Mouse (Mus musculus) intestine, embryonic 16.5 days (tissue): ENCODE data around the gene Ncapd2. TPM values are rescaled to one million over a fixed set of nuclear protein-coding genes. Genes with fewer than 3 reads are reported as not detected.

ENCODE experiments used
- ATAC-seq: fragments of 200-750 bp; cut with Nextera tagmentation; 2 replicates; pipeline ENCODE4 v1.8.0; 2017; ENCODE audit warnings: moderate TSS enrichment, moderate library complexity
- H3K27ac ChIP-seq: fragments of 300-500 bp; sonication (generic); 2 replicates; pipeline ENCODE4 v1.5.1; 2014; ENCODE audit warnings: mild to moderate bottlenecking, low read length
- H3K27me3 ChIP-seq: fragments of 300-500 bp; sonication (generic); replicated peaks from 2 replicates; pipeline ENCODE4 v1.6.1; 2014; ENCODE audit warnings: low read length, control low read depth, mixed read lengths; ENCODE audit not compliant: control insufficient read depth, insufficient read depth
- H3K36me3 ChIP-seq: fragments of 300-500 bp; sonication (generic); 2 replicates; pipeline ENCODE4 v1.6.1; 2014; ENCODE audit warnings: low read length, control low read depth; ENCODE audit not compliant: control insufficient read depth, insufficient read depth
- H3K4me1 ChIP-seq: fragments of 300-500 bp; sonication (generic); 2 replicates; pipeline ENCODE4 v1.6.1; 2014; ENCODE audit warnings: low read length, control low read depth, mixed read lengths; ENCODE audit not compliant: control insufficient read depth, insufficient read depth
- H3K4me2 ChIP-seq: fragments of 300-500 bp; sonication (generic); 2 replicates; pipeline ENCODE4 v1.6.1; 2014; ENCODE audit warnings: low read depth, low read length, control low read depth
- H3K4me3 ChIP-seq: fragments of 300-500 bp; sonication (generic); 2 replicates; pipeline ENCODE4 v1.5.1; 2014; ENCODE audit warnings: mild to moderate bottlenecking, low read length
- H3K9ac ChIP-seq: fragments of 300-500 bp; sonication (generic); 2 replicates; pipeline ENCODE4 v1.6.1; 2014; ENCODE audit warnings: low read depth, low read length
- H3K9me3 ChIP-seq: fragments of 300-500 bp; sonication (generic); 2 replicates; pipeline ENCODE4 v1.6.1; 2016; ENCODE audit warnings: low read length, control low read depth; ENCODE audit not compliant: control insufficient read depth
- WGBS: fragments of 180-500 bp; shearing (Covaris S2); extraction: QIAGEN DNeasy Blood & Tissue Kit; methylation state at CpG from one replicate; pipeline ENCODE4 v1.1.7; 2014; 5-methylcytosine and 5-hydroxymethylcytosine counted together
- polyA plus RNA-seq: library from polyadenylated mRNA; unstranded; fragments of >200 nt; fragmentation: Nextera tagmentation; extraction: Ambion mirVana; gene quantifications from 2 replicates; pipeline ENCODE4 v1.2.1, GENCODE M21; 2015

The Ncapd2 gene
- polyA plus RNA-seq, 1 experiment from 2014 or later = 78.0 TPM

DNA sequence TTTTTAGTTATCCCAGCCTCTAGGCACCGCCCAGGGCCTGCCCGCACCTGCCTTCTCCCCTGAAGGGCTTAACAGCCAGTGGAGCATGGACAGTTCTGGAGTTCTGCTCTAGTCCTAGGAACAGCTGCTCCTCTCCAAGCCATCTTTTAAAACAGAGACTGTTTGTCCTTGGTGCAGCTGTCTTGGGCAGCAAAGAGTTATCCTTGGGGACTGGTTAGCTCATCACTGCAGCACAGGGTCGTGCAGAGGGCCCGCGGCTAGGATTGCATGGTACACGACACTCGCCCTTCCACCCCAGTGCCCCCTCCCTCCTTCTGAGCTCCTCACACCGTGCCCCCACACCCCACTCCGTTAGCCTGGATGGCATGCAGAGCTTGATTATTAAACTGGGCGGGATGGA is 44.2 kb downstream of the Ncapd2 start:
- no peak for ATAC-seq
- Histone ChIP-seq H3K4me1 (peaks cover 42% of the 10 kb centered on the region), H3K9ac (no peak overlapping the region; the same call in 1 of the 2 replicates), H3K4me2 (0 out of 2 replicates have a peak overlapping the region, but pooled peaks have one; percentile 75), H3K36me3 (0 out of 2 replicates have a peak, but pooled peaks cover 2% of the 10 kb centered on the region), H3K27ac (0 out of 2 replicates have a peak overlapping the region, but pooled peaks have one; percentile 18), H3K4me3 (no peak overlapping the region), H3K27me3 (no peaks in the 10 kb centered on the region), H3K9me3 (no peaks in the 10 kb centered on the region)
- 57% methylated on average over 10 of the region's 10 CpGs for WGBS

GRCm38 (mm10) chr6:125146797-125147196 is 44.7 kb downstream of the Ncapd2 start:
- no peaks in the 10 kb centered on the region for H3K27me3 ChIP-seq
- peaks cover 42% of the 10 kb centered on the region for H3K4me1 ChIP-seq
- 83% methylated on average over 4 of the region's 4 CpGs for WGBS
- ATAC-seq = no peak
- peak overlapping the region; percentile 6; the same call in 1 of the 2 replicates for H3K4me3 ChIP-seq
- peaks cover 5% of the 10 kb centered on the region; the same call in 1 of the 2 replicates for H3K36me3 ChIP-seq
- H3K27ac ChIP-seq = 0 out of 2 replicates have a peak overlapping the region, but pooled peaks have one; percentile 18
- 0 out of 2 replicates have a peak overlapping the region, but pooled peaks have one; percentile 14 for H3K9ac ChIP-seq
- H3K9me3 ChIP-seq = no peaks in the 10 kb centered on the region
- peak overlapping the region; percentile 75 for H3K4me2 ChIP-seq

DNA sequence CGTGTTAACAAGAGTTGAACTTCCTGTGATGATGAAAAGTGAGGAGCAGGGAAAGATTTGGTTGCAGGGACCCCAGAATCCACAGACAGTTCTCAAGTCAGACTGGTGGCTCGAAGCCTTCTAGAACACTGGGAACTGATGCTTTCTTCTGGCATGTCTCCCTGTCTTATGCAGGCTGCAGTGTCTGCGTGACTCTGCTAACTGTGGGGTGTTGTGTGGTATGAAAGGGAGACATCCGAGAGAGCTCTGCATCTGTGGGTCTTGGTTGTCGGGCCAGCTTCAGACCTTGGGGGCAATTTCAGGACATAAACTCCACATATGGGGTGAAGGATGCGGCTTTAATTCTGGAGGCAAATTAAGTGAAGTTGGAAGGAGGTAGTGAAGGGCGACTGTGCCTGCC is 45.4 kb downstream of the Ncapd2 start:
- Histone ChIP-seq H3K9ac (peak overlapping the region; percentile 79), H3K4me2 (peak overlapping the region; percentile 75), H3K9me3 (no peaks in the 10 kb centered on the region), H3K36me3 (peaks cover 12% of the 10 kb centered on the region; the same call in 1 of the 2 replicates), H3K4me3 (peak overlapping the region; percentile 67), H3K4me1 (peaks cover 42% of the 10 kb centered on the region), H3K27me3 (no peaks in the 10 kb centered on the region), H3K27ac (no peak overlapping the region; the same call in 1 of the 2 replicates)
- WGBS = 64% methylated on average over 7 of the region's 7 CpGs
- ATAC-seq = no peak

GRCm38 (mm10) chr6:125145479-125145951 is 46.0 kb downstream of the Ncapd2 start:
- WGBS = 5% methylated on average over 35 of the region's 35 CpGs
- H3K4me3 ChIP-seq = peak overlapping the region; percentile 67
- peak overlapping the region; percentile 84 for H3K27ac ChIP-seq
- H3K9ac ChIP-seq = peak overlapping the region; percentile 79
- H3K4me2 ChIP-seq = peak overlapping the region; percentile 75
- peak; percentile 70 for ATAC-seq
- no peaks in the 10 kb centered on the region for H3K9me3 ChIP-seq
- H3K36me3 ChIP-seq = peaks cover 17% of the 10 kb centered on the region; the same call in 1 of the 2 replicates
- peaks cover 42% of the 10 kb centered on the region for H3K4me1 ChIP-seq
- H3K27me3 ChIP-seq = no peaks in the 10 kb centered on the region

GRCm38 (mm10) chr6:125145001-125145400 is 46.5 kb downstream of the Ncapd2 start, which contains the start of gene Iffo1:
TSS of gene Iffo1 (plus strand) at chr6:125145241.
- peak; percentile 93 for ATAC-seq
- H3K4me2 ChIP-seq = peak within 1 kb of the TSS; percentile 75
- peaks cover 42% of the 10 kb centered on the region for H3K4me1 ChIP-seq
- H3K27me3 ChIP-seq = no peaks in the 10 kb centered on the region
- H3K27ac ChIP-seq = peak within 1 kb of the TSS; percentile 84
- WGBS = 2% methylated on average over 16 of the region's 16 CpGs
- peaks cover 22% of the 10 kb centered on the region; the same call in 1 of the 2 replicates for H3K36me3 ChIP-seq
- H3K4me3 ChIP-seq = peak within 1 kb of the TSS; percentile 67
- H3K9ac ChIP-seq = peak within 1 kb of the TSS; percentile 79
- no peaks in the 10 kb centered on the region for H3K9me3 ChIP-seq

GRCm38 (mm10) chr6:125143904-125144303 is 47.6 kb downstream of the Ncapd2 start:
- Histone ChIP-seq H3K4me1 (peaks cover 34% of the 10 kb centered on the region), H3K4me3 (no peak overlapping the region), H3K9ac (no peak overlapping the region), H3K27me3 (no peaks in the 10 kb centered on the region), H3K9me3 (no peaks in the 10 kb centered on the region), H3K4me2 (no peak overlapping the region), H3K27ac (no peak overlapping the region), H3K36me3 (peaks cover 30% of the 10 kb centered on the region; the same call in 1 of the 2 replicates)
- 81% methylated on average over 9 of the region's 9 CpGs for WGBS
- ATAC-seq = no peak

GRCm38 (mm10) chr6:125143128-125143527 is 48.4 kb downstream of the Ncapd2 start:
- peaks cover 30% of the 10 kb centered on the region; the same call in 1 of the 2 replicates for H3K36me3 ChIP-seq
- WGBS = 73% methylated on average over 3 of the region's 3 CpGs
- no peak overlapping the region for H3K4me3 ChIP-seq
- H3K27ac ChIP-seq = no peak overlapping the region
- H3K9me3 ChIP-seq = no peaks in the 10 kb centered on the region
- H3K4me2 ChIP-seq = no peak overlapping the region
- no peak for ATAC-seq
- no peak overlapping the region for H3K9ac ChIP-seq
- no peaks in the 10 kb centered on the region for H3K27me3 ChIP-seq
- H3K4me1 ChIP-seq = peaks cover 30% of the 10 kb centered on the region

DNA sequence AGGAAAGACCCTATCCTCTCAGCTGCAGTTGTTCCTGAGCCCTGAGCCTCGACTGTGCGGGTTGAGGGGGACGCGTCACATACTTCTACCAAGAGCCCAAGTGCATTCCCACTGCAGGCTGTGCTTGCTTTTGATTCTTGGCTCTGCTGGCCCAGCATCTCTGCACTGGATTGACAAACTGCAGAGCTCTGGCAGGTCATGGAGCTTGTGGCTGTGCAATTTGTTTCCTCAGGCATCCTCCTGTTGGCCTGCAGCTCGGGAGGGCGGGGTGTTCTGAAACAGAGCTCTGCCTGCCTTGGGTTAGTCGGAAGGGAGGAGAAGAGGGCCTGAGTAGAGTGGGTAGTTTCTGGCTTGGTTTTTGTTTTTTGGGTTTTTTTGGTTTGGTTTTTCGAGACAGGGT is 49.1 kb downstream of the Ncapd2 start:
- Histone ChIP-seq H3K4me1 (peaks cover 27% of the 10 kb centered on the region), H3K9me3 (no peaks in the 10 kb centered on the region), H3K9ac (no peak overlapping the region), H3K27ac (no peak overlapping the region), H3K4me2 (no peak overlapping the region), H3K4me3 (no peak overlapping the region), H3K36me3 (peaks cover 33% of the 10 kb centered on the region), H3K27me3 (no peaks in the 10 kb centered on the region)
- ATAC-seq = no peak
- 77% methylated on average over 8 of the region's 8 CpGs for WGBS

GRCm38 (mm10) chr6:125139747-125140146 is 51.8 kb downstream of the Ncapd2 start:
- Histone ChIP-seq H3K9me3 (no peaks in the 10 kb centered on the region), H3K4me2 (no peak overlapping the region), H3K27me3 (no peaks in the 10 kb centered on the region), H3K36me3 (peaks cover 40% of the 10 kb centered on the region), H3K9ac (no peak overlapping the region), H3K27ac (no peak overlapping the region), H3K4me1 (0 out of 2 replicates have a peak, but pooled peaks cover under 1% of the 10 kb centered on the region), H3K4me3 (no peak overlapping the region)
- 90% methylated on average over 7 of the region's 7 CpGs for WGBS
- ATAC-seq = no peak
